Mouse (Mus musculus) MEL (cell line): ENCODE measurements around the gene Gpr27. TPM values are rescaled to one million over a fixed set of nuclear protein-coding genes. Genes with fewer than 3 reads are reported as not detected.

Source experiments
- DNase-seq: peaks from one replicate; pipeline ENCODE4 v3.0.0; 2011; ENCODE audit warnings: low read depth, low spot score
- H3K27ac ChIP-seq: 2 replicates; pipeline ENCODE4 v1.5.1; 2012; ENCODE audit warnings: low read depth, mild to moderate bottlenecking, control low read depth, low read length, moderate library complexity; ENCODE audit not compliant: control insufficient read depth
- H3K27me3 ChIP-seq, 2 experiments: fragments of 150-350 bp in 1 of 2; sonication (generic) in 1 of 2; 2 replicates each; pipeline ENCODE4 v1.6.1; 2012; ENCODE audit warnings: low read length in 2 of 2, mild to moderate bottlenecking in 2 of 2, improper control_type of control experiment in 1 of 2, moderate library complexity in 1 of 2; ENCODE audit not compliant: insufficient read depth in 2 of 2, control insufficient read depth in 1 of 2
- H3K36me3 ChIP-seq, 2 experiments: 2 replicates each; pipeline ENCODE4 v1.6.1; 2012 to 2014; ENCODE audit warnings: low read length in 2 of 2, improper control_type of control experiment in 1 of 2, inconsistent platforms in 1 of 2, mild to moderate bottlenecking in 1 of 2; ENCODE audit not compliant: insufficient read depth in 2 of 2, control insufficient read depth in 1 of 2
- H3K4me1 ChIP-seq, 2 experiments: fragments of 150-350 bp in 1 of 2; sonication (generic) in 1 of 2; 2 replicates each; pipeline ENCODE4 v1.6.1; 2012; ENCODE audit warnings: low read length in 2 of 2, improper control_type of control experiment in 1 of 2, mild to moderate bottlenecking in 1 of 2; ENCODE audit not compliant: insufficient read depth in 2 of 2, control insufficient read depth in 1 of 2
- H3K4me3 ChIP-seq, 2 experiments: fragments of 150-350 bp in 1 of 2; sonication (generic) in 1 of 2; 2 replicates each; pipeline ENCODE4 v1.5.1; 2012; ENCODE audit warnings: low read depth in 2 of 2, low read length in 2 of 2, mild to moderate bottlenecking in 2 of 2, moderate library complexity in 2 of 2, control low read depth in 1 of 2, improper control_type of control experiment in 1 of 2; ENCODE audit not compliant: control insufficient read depth in 1 of 2, insufficient read depth in 1 of 2
- H3K79me2 ChIP-seq: 2 replicates; pipeline ENCODE4 v1.6.1; 2012; ENCODE audit warnings: mild to moderate bottlenecking, low read length, moderate library complexity; ENCODE audit not compliant: control insufficient read depth, poor library complexity, insufficient read depth
- H3K9ac ChIP-seq: 2 replicates; pipeline ENCODE4 v1.6.1; 2012; ENCODE audit warnings: low read depth, mild to moderate bottlenecking, control low read depth, low read length, moderate library complexity; ENCODE audit not compliant: control insufficient read depth, poor library complexity, severe bottlenecking
- H3K9me3 ChIP-seq: fragments of 150-350 bp; sonication (generic); replicated peaks from 2 replicates; pipeline ENCODE4 v1.6.1; 2012; ENCODE audit warnings: mild to moderate bottlenecking, low read length, improper control_type of control experiment, moderate library complexity; ENCODE audit not compliant: insufficient read depth
- CTCF ChIP-seq, 3 experiments: IDR thresholded peaks in 2 of 3; conservative IDR thresholded peaks in 1 of 3; 2 replicates each; pipeline ENCODE4 v1.5.1; 2011 to 2012; ENCODE audit warnings: low read length in 3 of 3, low read depth in 2 of 3, mild to moderate bottlenecking in 2 of 3, improper control_type of control experiment in 1 of 3, inconsistent platforms in 1 of 3, mixed read lengths in 1 of 3, moderate library complexity in 1 of 3; ENCODE audit not compliant: control insufficient read depth in 1 of 3, insufficient read depth in 1 of 3, poor library complexity in 1 of 3, severe bottlenecking in 1 of 3
- E2F4 ChIP-seq: IDR thresholded peaks from 2 replicates; pipeline ENCODE4 v1.6.1; 2011; ENCODE audit warnings: low read depth, low read length, improper control_type of control experiment, borderline replicate concordance
- ELF1 ChIP-seq: IDR thresholded peaks from 2 replicates; pipeline ENCODE4 v1.6.1; 2014; ENCODE audit warnings: low read depth, mild to moderate bottlenecking, inconsistent platforms, low read length, improper control_type of control experiment, moderate library complexity
- JUND ChIP-seq: IDR thresholded peaks from 2 replicates; pipeline ENCODE4 v1.6.1; 2011; ENCODE audit warnings: low read depth, mild to moderate bottlenecking, improper control_type of control experiment, low read length
- MAZ ChIP-seq: IDR thresholded peaks from 2 replicates; pipeline ENCODE4 v1.6.1; 2012; ENCODE audit warnings: low read depth, mild to moderate bottlenecking, inconsistent platforms, low read length, improper control_type of control experiment
- MXI1 ChIP-seq: IDR thresholded peaks from 2 replicates; pipeline ENCODE4 v1.6.1; 2011; ENCODE audit warnings: mild to moderate bottlenecking, low read depth, low read length, improper control_type of control experiment
- NELFE ChIP-seq: IDR thresholded peaks from 2 replicates; pipeline ENCODE4 v1.6.1; 2011; ENCODE audit warnings: low read depth, low read length, improper control_type of control experiment
- RCOR1 ChIP-seq: IDR thresholded peaks from 2 replicates; pipeline ENCODE4 v1.6.1; 2012; ENCODE audit warnings: low read depth, mild to moderate bottlenecking, inconsistent platforms, low read length, improper control_type of control experiment
- TCF12 ChIP-seq: IDR thresholded peaks from 2 replicates; pipeline ENCODE4 v1.6.1; 2014; ENCODE audit warnings: low read depth, mild to moderate bottlenecking, inconsistent platforms, low read length, improper control_type of control experiment, moderate library complexity
- ZKSCAN1 ChIP-seq: IDR thresholded peaks from 2 replicates; pipeline ENCODE4 v1.6.1; 2012; ENCODE audit warnings: low read depth, mild to moderate bottlenecking, inconsistent platforms, low read length, improper control_type of control experiment, moderate library complexity
- polyA plus RNA-seq, 2 experiments: library from polyadenylated mRNA; stranded (reverse) in 1 of 2; unstranded in 1 of 2; fragments of >175 nt in 1 of 2; fragments of >200 nt in 1 of 2; gene quantifications; 2 replicates each; pipeline versions ENCODE4 v1.2.1 to v1.2.4; 2012; ENCODE audit warnings: low replicate concordance in 2 of 2, low read depth in 1 of 2; ENCODE audit not compliant: insufficient read length in 2 of 2, insufficient read depth in 1 of 2, missing spikeins in 1 of 2
- total RNA-seq: library from RNA; depleted of rRNA; stranded (reverse); fragments of 300-350 nt; gene quantifications from 2 replicates; pipeline ENCODE4 v1.2.3, GENCODE M21; 2012

The Gpr27 gene
- total and polyA plus RNA-seq, 3 experiments = not detected

DNA sequence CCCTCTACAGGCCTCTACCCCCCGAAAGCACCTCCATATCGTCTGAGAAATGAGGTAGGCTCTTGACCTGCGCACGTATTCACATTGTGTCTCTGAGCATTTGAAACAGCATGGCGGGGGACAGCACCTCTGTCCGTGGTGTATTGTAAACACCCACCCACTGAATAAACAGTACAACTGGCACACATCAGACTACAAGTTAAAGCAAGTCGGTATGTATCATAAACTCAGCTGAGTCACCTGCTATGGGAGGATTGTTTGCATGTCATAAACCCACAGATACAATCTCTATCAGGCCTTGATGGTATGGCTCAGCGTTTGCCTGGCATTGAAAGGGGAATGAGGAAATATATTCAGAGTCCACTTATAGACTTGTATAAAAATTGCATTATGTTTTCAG, 15.2 kb upstream of the Gpr27 start:
- Histone ChIP-seq H3K79me2 (no peaks in the 10 kb centered on the region), H3K36me3 (no peaks in the 10 kb centered on the region), H3K27me3 (peaks cover 0 to 1% of the 10 kb centered on the region in 2 experiments; a peak in 1 of 4 replicates), H3K27ac (no peak overlapping the region), H3K9ac (no peak overlapping the region), H3K9me3 (no peaks in the 10 kb centered on the region), H3K4me3 (no peak overlapping the region), H3K4me1 (no peaks in the 10 kb centered on the region)
- no peak for DNase-seq
- no peak for TF ChIP-seq JUND

DNA sequence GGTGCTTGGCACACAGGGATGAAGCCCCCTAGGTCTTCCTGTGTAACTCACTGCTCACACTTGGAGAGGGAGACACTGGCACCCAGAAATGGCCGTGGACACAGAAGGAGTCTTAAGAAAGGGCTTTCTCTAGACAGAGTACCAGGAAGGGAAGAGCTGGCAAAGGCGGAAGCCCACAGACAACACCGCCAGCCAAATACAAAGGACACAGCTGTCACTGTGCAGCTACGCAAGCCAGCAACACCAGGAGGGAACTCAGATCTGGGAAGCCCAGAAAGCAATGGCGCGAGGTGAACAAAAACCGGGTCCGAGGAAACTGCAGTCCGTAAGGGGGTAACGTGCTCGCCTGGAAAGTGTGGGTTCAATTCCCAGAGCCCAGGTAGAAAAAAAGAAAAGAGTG, 14.4 kb upstream of the Gpr27 start:
- DNase-seq = no peak
- no peaks in the 10 kb centered on the region for H3K4me1 ChIP-seq

DNA sequence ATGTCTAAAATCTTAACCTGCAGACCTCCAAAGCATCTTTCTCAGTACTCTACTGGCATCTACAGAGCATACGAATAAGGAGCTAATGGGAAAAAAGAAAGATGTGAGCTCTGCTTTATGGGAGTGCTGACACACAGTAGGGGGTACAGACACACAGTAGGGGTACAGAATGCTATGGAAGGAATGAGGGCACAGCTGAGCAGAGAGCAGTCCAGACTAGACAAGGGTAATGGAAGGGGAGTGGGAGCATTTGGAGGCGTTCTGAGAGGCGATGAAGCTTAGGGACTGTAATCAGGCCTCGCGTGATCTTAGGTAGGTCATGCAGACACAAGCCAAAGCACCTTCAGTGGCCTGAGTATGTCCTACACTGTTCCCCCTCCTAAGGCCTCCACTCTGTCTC, 8.5 kb upstream of the Gpr27 start:
- no peak overlapping the region for H3K27ac ChIP-seq
- TF ChIP-seq NELFE = no peak
- no peak for TF ChIP-seq E2F4
- H3K4me3 ChIP-seq = no peak overlapping the region
- no peaks in the 10 kb centered on the region for H3K9me3 ChIP-seq
- no peaks in the 10 kb centered on the region for H3K36me3 ChIP-seq
- DNase-seq = no peak
- no peaks in the 10 kb centered on the region for H3K79me2 ChIP-seq
- no peak overlapping the region for H3K9ac ChIP-seq
- peaks cover 0 to 1% of the 10 kb centered on the region in 2 experiments; a peak in 1 of 4 replicates for H3K27me3 ChIP-seq
- no peaks in the 10 kb centered on the region for H3K4me1 ChIP-seq

More for the DNA sequence above, 14.4 kb upstream of the Gpr27 start:
- Histone ChIP-seq H3K36me3 (no peaks in the 10 kb centered on the region), H3K4me3 (no peak overlapping the region), H3K9ac (no peak overlapping the region), H3K27me3 (peaks cover 0 to 1% of the 10 kb centered on the region in 2 experiments; a peak in 1 of 4 replicates), H3K27ac (no peak overlapping the region), H3K9me3 (no peaks in the 10 kb centered on the region), H3K79me2 (no peaks in the 10 kb centered on the region)
- TF ChIP-seq TCF12 (no peak), CTCF (IDR thresholded peaks at IDR 0.05 in 2 of 3, conservative IDR thresholded peaks at IDR 0.05 in 1 of 3; ENCODE audit: control insufficient read depth in 1 of 3, insufficient read depth in 1 of 3, low read depth in 2 of 3, low read length in 3 of 3, poor library complexity in 1 of 3, severe bottlenecking in 1 of 3) (no peak), RCOR1 (no peak), E2F4 (no peak), MXI1 (no peak), MAZ (no peak), ZKSCAN1 (no peak), ELF1 (no peak)
